Mouse (Mus musculus): ENCODE results near the gene Epas1. TPM values are rescaled to one million over a fixed set of nuclear protein-coding genes. Genes with fewer than 3 reads are reported as not detected.

Gene Epas1
- polyA plus RNA-seq, 1 experiment from 2014 or later = 2.8 TPM

DNA sequence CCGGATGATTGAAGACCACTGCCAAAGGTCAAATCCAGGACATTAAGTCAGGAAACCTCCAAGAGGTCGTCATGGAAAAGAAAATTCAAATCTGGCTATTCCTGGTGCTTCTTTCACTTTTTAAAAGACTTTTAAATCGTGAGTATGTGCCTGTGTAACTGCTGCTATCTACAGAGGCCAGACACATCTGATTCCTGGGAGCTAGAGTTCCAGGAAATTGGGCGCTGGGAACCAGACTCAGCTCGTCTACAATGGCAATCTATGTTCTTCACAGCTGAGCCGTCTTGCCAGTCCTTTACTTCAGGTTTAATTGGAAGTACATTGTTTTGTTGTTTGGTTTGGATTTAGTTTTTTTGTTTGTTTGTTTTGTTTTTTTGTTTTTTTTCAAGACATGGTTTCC is 22.2 kb upstream of the Epas1 start:
- no peaks in the 10 kb centered on the region for H3K27me3 ChIP-seq
- ChIA-PET POLR2A (no interaction called here), CTCF (interaction anchor here (0.7 to 1.2 kb wide), 2 partner anchors 14 to 98 kb away, joined by 3 read pairs; no protein-coding TSS in a partner anchor)
- in situ Hi-C loops (cut with MboI; ENCODE audit: low pct_unique_long_range_greater_than_20kb) = no loop called here
- no peak for TF ChIP-seq CTCF (IDR thresholded peaks at IDR 0.05)
- no peak for ATAC-seq
- no peak for DNase-seq (ENCODE audit: low read depth, low spot score)

- ATAC-seq (no peak), DNase-seq (ENCODE audit: low read depth, low spot score) (no peak)
- no peaks in the 10 kb centered on the region for H3K27me3 ChIP-seq
- no peak for TF ChIP-seq CTCF (IDR thresholded peaks at IDR 0.05)
- in situ Hi-C loops (cut with MboI; ENCODE audit: low pct_unique_long_range_greater_than_20kb) = no loop called here
- POLR2A ChIA-PET = no interaction called here
- CTCF ChIA-PET = interaction anchor here (0.7 to 1.2 kb wide), 2 partner anchors 13 to 99 kb away, joined by 3 read pairs; no protein-coding TSS in a partner anchor
These were observed 21.5 kb upstream of the Epas1 start for GRCm38 (mm10) chr17:86732024-86732423.

DNA sequence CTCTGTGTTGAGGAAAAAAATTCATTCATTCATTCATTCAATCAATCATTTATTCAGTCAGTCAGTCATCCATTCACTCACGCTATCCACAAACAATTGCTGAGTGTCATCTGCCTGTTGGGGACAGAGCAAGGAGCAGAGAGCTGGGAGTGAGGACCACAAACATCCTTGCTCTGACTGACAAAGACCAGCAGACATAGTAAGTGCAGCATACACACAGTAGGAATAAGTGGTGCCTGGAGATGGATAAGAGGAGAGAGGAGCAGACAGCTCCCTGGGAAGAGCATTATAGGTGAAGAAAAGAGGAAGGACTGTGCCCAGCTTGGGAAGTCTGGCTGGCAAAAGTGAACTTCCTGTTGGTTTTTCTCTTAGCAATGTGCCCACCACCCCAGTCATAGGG is 21.0 kb upstream of the Epas1 start:
- in situ Hi-C loops (cut with MboI; ENCODE audit: low pct_unique_long_range_greater_than_20kb) = no loop called here
- no peaks in the 10 kb centered on the region for H3K27me3 ChIP-seq
- DNase-seq (ENCODE audit: low read depth, low spot score) (no peak), ATAC-seq (no peak)
- ChIA-PET CTCF (no interaction called here), POLR2A (no interaction called here)
- no peak for TF ChIP-seq CTCF (IDR thresholded peaks at IDR 0.05)

- in situ Hi-C loops (cut with MboI; ENCODE audit: low pct_unique_long_range_greater_than_20kb) = no loop called here
- no peaks in the 10 kb centered on the region for H3K27me3 ChIP-seq
- ATAC-seq (no peak), DNase-seq (ENCODE audit: low read depth, low spot score) (no peak)
- ChIA-PET CTCF (no interaction called here), POLR2A (no interaction called here)
- TF ChIP-seq CTCF (IDR thresholded peaks at IDR 0.05) = no peak
These were observed 19.9 kb upstream of the Epas1 start for GRCm38 (mm10) chr17:86733644-86734043.

DNA sequence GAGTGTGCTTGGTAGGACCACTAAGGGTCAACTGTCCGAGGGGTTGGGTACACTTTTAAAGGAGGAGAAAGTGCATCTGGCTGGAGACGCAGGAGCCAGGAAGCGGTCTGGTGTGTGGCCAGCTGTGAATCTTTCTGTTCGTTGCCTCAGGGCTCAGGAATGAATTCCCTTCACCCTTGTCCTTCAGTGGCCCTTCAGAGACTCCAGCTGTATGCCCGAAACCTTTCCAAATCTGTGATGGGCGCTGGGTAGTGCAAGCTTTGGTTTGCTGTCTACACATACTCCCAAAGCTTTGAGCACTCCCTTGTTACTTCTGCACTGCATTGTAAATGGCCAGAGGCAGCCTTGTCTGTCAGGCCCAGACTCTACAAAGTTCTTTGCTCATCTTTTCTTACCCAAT is 15.0 kb upstream of the Epas1 start:
- ChIA-PET POLR2A (no interaction called here), CTCF (interaction anchor here (0.5 kb wide), 1 partner anchor 1715 kb away, joined by 3 read pairs; no protein-coding TSS in a partner anchor)
- ATAC-seq (no peak), DNase-seq (ENCODE audit: low read depth, low spot score) (no peak)
- in situ Hi-C loops (cut with MboI; ENCODE audit: low pct_unique_long_range_greater_than_20kb) = no loop called here
- no peak for TF ChIP-seq CTCF (IDR thresholded peaks at IDR 0.05)
- H3K27me3 ChIP-seq = peaks cover 7% of the 10 kb centered on the region

DNA sequence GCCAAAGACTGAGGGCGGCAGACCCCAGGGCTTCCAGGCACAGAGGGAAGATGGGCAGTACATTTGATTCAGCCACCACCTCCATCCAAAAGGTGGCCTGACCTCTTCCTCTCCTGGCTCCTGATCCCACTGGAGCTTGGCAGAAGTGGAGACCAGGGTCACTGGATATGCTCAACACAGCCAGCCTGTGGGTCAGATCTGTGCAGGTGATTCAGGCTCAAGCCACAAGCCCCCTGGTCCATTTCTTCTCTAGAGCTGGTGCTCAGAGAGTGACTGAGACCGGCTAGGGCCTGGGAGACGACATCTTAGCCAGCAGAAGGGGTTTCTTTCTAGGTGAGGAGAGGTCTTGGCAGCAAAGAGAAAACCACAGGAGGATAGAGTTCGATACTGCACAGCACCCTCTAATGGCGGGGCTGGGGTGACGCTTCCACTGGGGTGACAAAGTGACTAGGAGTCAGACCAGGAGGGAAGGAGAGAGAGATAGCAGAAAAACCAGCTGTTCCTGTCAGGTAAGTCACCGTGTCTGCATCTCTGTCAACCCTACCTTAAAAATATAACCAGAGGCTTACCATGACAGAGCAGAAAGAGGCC is 10.1 kb upstream of the Epas1 start:
- DNase-seq (ENCODE audit: low read depth, low spot score) (no peak), ATAC-seq (no peak)
- ChIA-PET POLR2A (no interaction called here), CTCF (no interaction called here)
- in situ Hi-C loops (cut with MboI; ENCODE audit: low pct_unique_long_range_greater_than_20kb) = no loop called here
- no peak for TF ChIP-seq CTCF (IDR thresholded peaks at IDR 0.05)
- peaks cover 7% of the 10 kb centered on the region for H3K27me3 ChIP-seq

- POLR2A ChIA-PET = no interaction called here
- H3K27me3 ChIP-seq = peaks cover 6% of the 10 kb centered on the region
- ATAC-seq (no peak), DNase-seq (ENCODE audit: low read depth, low spot score) (no peak)
- in situ Hi-C loops (cut with MboI; ENCODE audit: low pct_unique_long_range_greater_than_20kb) = no loop called here
- TF ChIP-seq CTCF (IDR thresholded peaks at IDR 0.05) = no peak
- CTCF ChIA-PET = interaction anchor here (1.0 to 1.5 kb wide), 2 partner anchors 13 to 18 kb away, joined by 3 read pairs; no protein-coding TSS in a partner anchor
These were observed 8.6 kb upstream of the Epas1 start for GRCm38 (mm10) chr17:86744943-86745342.

DNA sequence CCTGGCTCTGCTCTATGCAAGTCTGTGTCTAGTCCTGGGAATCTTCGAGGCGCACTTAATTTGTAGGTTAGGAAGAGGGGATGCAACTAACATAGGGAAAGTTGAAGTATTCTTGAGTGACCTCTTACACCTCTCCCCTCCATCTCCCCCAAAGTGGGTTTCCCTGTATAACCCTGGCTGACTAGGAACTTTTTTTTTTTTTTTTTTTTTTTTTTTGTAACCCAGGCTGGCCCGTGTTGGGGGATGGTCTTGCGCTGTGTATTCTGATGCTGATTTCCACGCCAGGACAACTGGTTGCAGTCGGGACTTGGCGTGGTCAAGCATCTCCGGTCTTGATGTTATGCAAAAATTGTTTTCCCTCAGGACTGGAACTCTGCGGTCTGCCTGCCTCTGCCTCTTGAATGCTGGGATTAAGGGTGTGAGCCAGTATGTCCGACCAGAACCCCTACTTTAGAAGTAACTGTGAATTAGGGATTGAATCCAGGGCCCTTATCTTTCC is 2.1 kb upstream of the Epas1 start:
- in situ Hi-C loops (cut with MboI; ENCODE audit: low pct_unique_long_range_greater_than_20kb) = no loop called here
- no peak for TF ChIP-seq CTCF (IDR thresholded peaks at IDR 0.05)
- H3K27me3 ChIP-seq = no peaks in the 10 kb centered on the region
- CTCF ChIA-PET = no interaction called here
- ATAC-seq (no peak), DNase-seq (ENCODE audit: low read depth, low spot score) (no peak)
- POLR2A ChIA-PET = no interaction called here

- in situ Hi-C loops (cut with MboI; ENCODE audit: low pct_unique_long_range_greater_than_20kb) = no loop called here
- ATAC-seq (peak; percentile 51), DNase-seq (ENCODE audit: low read depth, low spot score) (no peak)
- H3K27me3 ChIP-seq = no peaks in the 10 kb centered on the region
- CTCF ChIA-PET = no interaction called here
- POLR2A ChIA-PET = no interaction called here
- TF ChIP-seq CTCF (IDR thresholded peaks at IDR 0.05) = no peak
These were observed 668 bp downstream of the Epas1 start for GRCm38 (mm10) chr17:86753931-86754805.

GRCm38 (mm10) chr17:86754806-86755571 is 1.5 kb downstream of the Epas1 start:
- ChIA-PET CTCF (no interaction called here), POLR2A (no interaction called here)
- DNase-seq (ENCODE audit: low read depth, low spot score) = no peak
- ATAC-seq = no peak
- no peak for TF ChIP-seq CTCF (IDR thresholded peaks at IDR 0.05)
- H3K27me3 ChIP-seq = no peaks in the 10 kb centered on the region
- in situ Hi-C loops (cut with MboI; ENCODE audit: low pct_unique_long_range_greater_than_20kb) = no loop called here
